Comparison of ENCODE assay signal across 8 mouse cellular contexts in the genomic region with DNA sequence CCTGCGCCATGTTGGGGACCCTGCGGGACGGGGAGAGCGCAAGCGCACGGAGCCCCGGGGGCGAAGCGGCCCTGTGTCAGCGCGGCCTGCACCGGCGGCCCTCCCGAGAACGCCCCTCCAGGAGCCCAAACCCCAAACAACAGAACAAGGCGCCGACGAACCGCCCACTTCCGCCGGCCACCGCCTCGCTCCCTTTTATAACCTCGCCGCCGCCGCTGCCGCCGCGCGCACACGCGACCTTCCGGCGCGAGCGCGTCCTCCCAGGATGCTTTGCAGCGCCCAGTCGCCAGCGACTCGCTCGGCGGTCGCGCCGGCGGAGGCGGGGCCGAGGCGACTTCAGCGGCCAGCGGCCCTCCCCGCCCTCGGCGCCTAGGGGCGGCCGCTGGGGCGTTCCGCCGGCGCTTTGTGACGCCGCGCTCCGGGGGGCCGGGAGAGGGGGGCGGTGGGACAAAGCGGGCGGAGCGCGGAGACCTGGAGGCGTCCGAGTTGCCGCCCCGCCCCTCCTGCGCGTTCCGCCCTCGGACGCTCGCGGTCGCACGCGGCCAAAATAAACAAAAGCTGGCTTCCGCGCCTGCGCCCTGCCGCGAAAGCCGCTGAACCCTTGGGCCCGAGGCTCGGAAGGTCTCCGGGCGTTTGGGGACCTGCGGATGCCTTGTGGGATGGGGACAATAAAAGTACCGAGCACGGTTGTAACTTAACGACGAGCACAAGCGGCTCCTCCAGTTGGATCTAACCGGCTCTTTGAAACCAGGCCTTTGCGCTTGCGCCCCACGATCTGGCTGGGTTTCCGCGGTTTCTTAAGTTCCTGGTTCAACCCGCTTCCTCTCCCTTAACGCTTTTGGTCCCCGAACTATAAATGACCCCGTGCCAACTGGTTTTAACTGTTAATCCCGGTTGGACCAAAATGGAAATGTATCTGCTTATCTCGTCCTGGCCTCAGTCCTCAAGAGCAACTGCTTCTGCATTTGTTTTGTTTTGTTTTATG. TPM values are rescaled to one million over a fixed set of nuclear protein-coding genes. Genes with fewer than 3 reads are reported as not detected.
A peak's percentile ranks its signal among the peaks of the same experiment; 100 is the strongest.
DNase-seq lines count a peak whose midpoint lies in the region; ATAC-seq lines count a peak whose summit lies in the region.

A gene (minus strand): TSS at position 172 of the 985 bp plus-strand sequence.

- H3K4me3 ChIP-seq in heart, embryonic 14.5 days (ENCODE audit: control insufficient read depth in 1 of 2, insufficient read depth in 1 of 2, low read depth in 1 of 2, low read length in 2 of 2), result peak within 1 kb of the TSS; percentile 85 to 92
- peak within 1 kb of the TSS; percentile 98 for H3K4me3 ChIP-seq in liver, embryonic 13.5 days (replicated peaks)
- peak within 1 kb of the TSS; percentile 99 for H3K4me3 ChIP-seq in stomach, embryonic 16.5 days (replicated peaks; ENCODE audit: low read length)

- no peaks in the 10 kb centered on the region for H3K9me3 ChIP-seq in heart, embryonic 14.5 days (ENCODE audit: control insufficient read depth, low read length)
- H3K9me3 ChIP-seq in liver, embryonic 13.5 days (replicated peaks), result no peaks in the 10 kb centered on the region
- no peaks in the 10 kb centered on the region for H3K9me3 ChIP-seq in stomach, embryonic 16.5 days (replicated peaks; ENCODE audit: control insufficient read depth, low read length)

- WGBS in heart, embryonic 14.5 days, result 1% methylated on average over 84 of the region's 114 CpGs
- under 1% methylated on average over 94 of the region's 114 CpGs for WGBS in liver, embryonic 13.5 days (ENCODE audit: insufficient replicate concordance)
- WGBS in stomach, embryonic 16.5 days, result under 1% methylated on average over 113 of the region's 114 CpGs

- peak within 1 kb of the TSS; percentile 91 for H3K9ac ChIP-seq in heart, embryonic 14.5 days (ENCODE audit: low read length)
- H3K9ac ChIP-seq in liver, embryonic 13.5 days, result peak within 1 kb of the TSS; percentile 96
- peak within 1 kb of the TSS; percentile 80 for H3K9ac ChIP-seq in stomach, embryonic 16.5 days (ENCODE audit: low read length)

- H3K27ac ChIP-seq in heart, embryonic 14.5 days (replicated peaks in 1 of 2; ENCODE audit: control insufficient read depth in 1 of 2, insufficient read depth in 1 of 2, low read depth in 2 of 2, low read length in 2 of 2), result peak within 1 kb of the TSS; percentile 91 to 96
- H3K27ac ChIP-seq in liver, embryonic 13.5 days, result peak within 1 kb of the TSS; percentile 94
- H3K27ac ChIP-seq in stomach, embryonic 16.5 days (ENCODE audit: low read length), result peak within 1 kb of the TSS; percentile 93

- peak; percentile 84 for DNase-seq in c-Kit-negative CD71-positive TER-119-positive erythroid progenitor cells, embryonic 14.5 days (ENCODE audit: low read depth, low spot score)
- DNase-seq in fibroblast of lung, adult 2 months (ENCODE audit: low read depth), result peak; percentile 89
- peak; percentile 98 for DNase-seq in kidney, postnatal 14 days
- peak; percentile 91 for DNase-seq in liver, embryonic 13.5 days
- DNase-seq in neural tube, embryonic 10.5 days (ENCODE audit: extremely low spot score, low spot score), result peak; percentile 95

- peak; percentile 75 for ATAC-seq in CD4-positive, CD25-positive, alpha-beta regulatory T cell, adult 4 months
- peak; percentile 95 for ATAC-seq in heart, embryonic 14.5 days (ENCODE audit: insufficient number of reproducible peaks, insufficient read depth, low FRiP score, low read depth)
- ATAC-seq in liver, embryonic 13.5 days (ENCODE audit: low read depth), result peak; percentile 94
- peak; percentile 97 for ATAC-seq in stomach, embryonic 16.5 days (ENCODE audit: insufficient read depth, low FRiP score)

- peaks cover 4 to 8% of the 10 kb centered on the region in 2 experiments; a peak in 3 of 4 replicates for H3K4me1 ChIP-seq in heart, embryonic 14.5 days (ENCODE audit: control insufficient read depth in 2 of 2, insufficient read depth in 2 of 2, low read length in 2 of 2)
- H3K4me1 ChIP-seq in liver, embryonic 13.5 days (replicated peaks), result peaks cover 35% of the 10 kb centered on the region
- H3K4me1 ChIP-seq in stomach, embryonic 16.5 days (ENCODE audit: control insufficient read depth, insufficient read depth, low read length), result no peaks in the 10 kb centered on the region

- peak within 1 kb of the TSS; percentile 92 for H3K4me2 ChIP-seq in heart, embryonic 14.5 days (ENCODE audit: low read length)
- peak within 1 kb of the TSS; percentile 88 for H3K4me2 ChIP-seq in liver, embryonic 13.5 days
- H3K4me2 ChIP-seq in stomach, embryonic 16.5 days (ENCODE audit: low read depth, low read length), result peak within 1 kb of the TSS; percentile 84

- H3K27me3 ChIP-seq in heart, embryonic 14.5 days (ENCODE audit: control insufficient read depth, insufficient read depth, low read length), result no peaks in the 10 kb centered on the region
- H3K27me3 ChIP-seq in liver, embryonic 13.5 days, result no peaks in the 10 kb centered on the region
- no peaks in the 10 kb centered on the region for H3K27me3 ChIP-seq in stomach, embryonic 16.5 days (ENCODE audit: control insufficient read depth, insufficient read depth, low read length)

- peaks cover 17% of the 10 kb centered on the region for H3K36me3 ChIP-seq in heart, embryonic 14.5 days (ENCODE audit: control insufficient read depth, insufficient read depth, low read length)
- H3K36me3 ChIP-seq in liver, embryonic 13.5 days, result peaks cover 17% of the 10 kb centered on the region
- H3K36me3 ChIP-seq in stomach, embryonic 16.5 days (ENCODE audit: control insufficient read depth, insufficient read depth, low read length), result peaks cover 8% of the 10 kb centered on the region; the same call in 1 of the 2 replicates

RNA-seq across cellular contexts. Expression of the gene that starts here (rescaled TPM):
- polyA plus RNA-seq in CD4-positive, CD25-positive, alpha-beta regulatory T cell, adult 4 months (2017; shearing (Covaris generic)), result 10 to 100 TPM; 12.3 to 18.1 TPM
- polyA plus RNA-seq in heart, embryonic 14.5 days (2014; fragmentation: Nextera tagmentation; extraction: Ambion mirVana), result 15.6 and 15.8 TPM in 2 replicates
- 13.5 and 16.1 TPM in 2 replicates for polyA plus RNA-seq in liver, embryonic 13.5 days (2015; fragmentation: Nextera tagmentation; extraction: Ambion mirVana)
- polyA plus RNA-seq in stomach, embryonic 16.5 days (2015; fragmentation: Nextera tagmentation; extraction: Ambion mirVana), result 18.6 and 18.8 TPM in 2 replicates

Comparison
In these comparisons a context has a peak if more than half of its experiments do, and no peak if none do; other contexts are left out.
1. Peak in every context shown above with its lines: DNase-seq, ATAC-seq, H3K4me3 ChIP-seq and H3K27ac ChIP-seq.